Mouse (Mus musculus): ENCODE measurements around the gene Tgm2. TPM values are rescaled to one million over a fixed set of nuclear protein-coding genes. Genes with fewer than 3 reads are reported as not detected.

The Tgm2 gene
- 18.8 and 19.9 TPM in 2 replicates for polyA plus RNA-seq (2014; fragmentation: Nextera tagmentation; extraction: Ambion mirVana)

DNA sequence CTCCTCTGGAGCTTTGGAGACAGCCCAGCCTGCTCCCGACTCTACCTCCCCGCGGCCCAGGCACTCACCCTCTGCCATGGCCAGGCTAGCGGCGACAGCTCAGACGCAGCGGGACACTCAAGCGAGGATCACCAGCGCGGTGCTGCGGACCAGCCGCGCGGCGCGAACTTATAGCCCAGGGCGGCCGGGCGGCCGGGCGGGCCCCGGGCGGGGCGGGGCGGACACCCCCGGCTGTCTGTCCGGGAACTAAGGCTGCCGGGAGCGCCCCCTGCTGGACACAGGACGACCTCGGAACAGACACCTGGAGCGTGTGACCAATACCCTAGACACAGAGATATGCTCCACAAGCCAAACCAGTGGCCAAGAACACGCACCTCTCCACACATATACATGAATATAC, at the start of gene Tgm2:
Gene Tgm2, minus strand, starts transcription at position 214 of the 400 bp plus-strand sequence.
- H3K9ac ChIP-seq (ENCODE audit: low read depth, low read length) = peak within 1 kb of the TSS; percentile 69
- peaks cover 8% of the 10 kb centered on the region; the same call in 1 of the 2 replicates for H3K4me1 ChIP-seq (ENCODE audit: control insufficient read depth, insufficient read depth, low read length)
- H3K36me3 ChIP-seq (ENCODE audit: control insufficient read depth, insufficient read depth, low read length) = no peaks in the 10 kb centered on the region
- peak within 1 kb of the TSS; percentile 73 for H3K4me2 ChIP-seq (ENCODE audit: low read depth, low read length)
- WGBS = 2% methylated on average over 32 of the region's 33 CpGs
- H3K9me3 ChIP-seq (ENCODE audit: control insufficient read depth, low read length) = no peaks in the 10 kb centered on the region
- DNase-seq (ENCODE audit: low spot score) (peak; percentile 78), ATAC-seq (ENCODE audit: low read depth) (peak; percentile 87)
- H3K27ac ChIP-seq (replicated peaks; ENCODE audit: low read depth, low read length) = no peak within 1 kb of the TSS
- peaks cover 11% of the 10 kb centered on the region for H3K27me3 ChIP-seq (replicated peaks; ENCODE audit: control insufficient read depth, insufficient read depth, low read length)
- peak within 1 kb of the TSS; percentile 43 for H3K4me3 ChIP-seq (ENCODE audit: low read depth, low read length)

- H3K36me3 ChIP-seq (ENCODE audit: control insufficient read depth, insufficient read depth, low read length) = peaks cover 3% of the 10 kb centered on the region; the same call in 1 of the 2 replicates
- peak; percentile 35 for ATAC-seq (ENCODE audit: low read depth)
- DNase-seq (ENCODE audit: low spot score) = peak; percentile 67
- H3K9me3 ChIP-seq (ENCODE audit: control insufficient read depth, low read length) = no peaks in the 10 kb centered on the region
- no peak overlapping the region for H3K4me2 ChIP-seq (ENCODE audit: low read depth, low read length)
- H3K4me3 ChIP-seq (ENCODE audit: low read depth, low read length) = no peak overlapping the region
- no peak overlapping the region for H3K27ac ChIP-seq (replicated peaks; ENCODE audit: low read depth, low read length)
- H3K4me1 ChIP-seq (ENCODE audit: control insufficient read depth, insufficient read depth, low read length) = 0 out of 2 replicates have a peak, but pooled peaks cover 4% of the 10 kb centered on the region
- H3K9ac ChIP-seq (ENCODE audit: low read depth, low read length) = no peak overlapping the region
- WGBS = 23% methylated on average over 10 of the region's 10 CpGs
- H3K27me3 ChIP-seq (replicated peaks; ENCODE audit: control insufficient read depth, insufficient read depth, low read length) = no peaks in the 10 kb centered on the region
These were observed 48.9 kb upstream of the Tgm2 start for GRCm38 (mm10) chr2:158194945-158195640.

- H3K9ac ChIP-seq (ENCODE audit: low read depth, low read length) = no peak overlapping the region
- H3K4me2 ChIP-seq (ENCODE audit: low read depth, low read length) = no peak overlapping the region
- H3K4me1 ChIP-seq (ENCODE audit: control insufficient read depth, insufficient read depth, low read length) = 0 out of 2 replicates have a peak, but pooled peaks cover 4% of the 10 kb centered on the region
- H3K27ac ChIP-seq (replicated peaks; ENCODE audit: low read depth, low read length) = no peak overlapping the region
- H3K4me3 ChIP-seq (ENCODE audit: low read depth, low read length) = no peak overlapping the region
- WGBS = 30% methylated on average over 10 of the region's 10 CpGs
- H3K9me3 ChIP-seq (ENCODE audit: control insufficient read depth, low read length) = no peaks in the 10 kb centered on the region
- H3K27me3 ChIP-seq (replicated peaks; ENCODE audit: control insufficient read depth, insufficient read depth, low read length) = no peaks in the 10 kb centered on the region
- ATAC-seq (ENCODE audit: low read depth) (no peak), DNase-seq (ENCODE audit: low spot score) (no peak)
- H3K36me3 ChIP-seq (ENCODE audit: control insufficient read depth, insufficient read depth, low read length) = no peaks in the 10 kb centered on the region
These were observed 47.5 kb upstream of the Tgm2 start for GRCm38 (mm10) chr2:158193611-158194336.

DNA sequence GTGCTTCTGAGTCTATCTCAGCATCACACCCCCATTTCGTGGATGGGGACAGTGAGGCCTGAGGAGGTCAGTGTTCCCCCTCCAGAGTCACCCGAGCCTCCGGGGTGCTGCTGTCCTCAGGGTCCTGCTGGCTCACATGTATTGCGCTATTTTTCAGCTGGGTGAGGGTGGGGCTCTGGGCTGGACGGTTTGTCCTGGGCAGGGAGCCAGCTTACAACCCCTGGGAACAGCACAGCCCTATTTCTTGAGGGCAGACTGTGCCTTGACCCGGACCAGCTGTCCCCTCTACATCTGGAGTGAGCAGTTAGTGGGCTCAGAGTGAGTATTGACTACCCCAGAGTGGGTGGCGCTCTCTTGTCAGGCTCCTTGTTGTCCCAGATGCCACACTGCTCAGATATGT, 44.9 kb upstream of the Tgm2 start:
- Histone ChIP-seq H3K27ac (replicated peaks; ENCODE audit: low read depth, low read length) (no peak overlapping the region), H3K9ac (ENCODE audit: low read depth, low read length) (no peak overlapping the region), H3K4me2 (ENCODE audit: low read depth, low read length) (no peak overlapping the region), H3K4me1 (ENCODE audit: control insufficient read depth, insufficient read depth, low read length) (0 out of 2 replicates have a peak, but pooled peaks cover 4% of the 10 kb centered on the region), H3K9me3 (ENCODE audit: control insufficient read depth, low read length) (no peaks in the 10 kb centered on the region), H3K36me3 (ENCODE audit: control insufficient read depth, insufficient read depth, low read length) (no peaks in the 10 kb centered on the region), H3K4me3 (ENCODE audit: low read depth, low read length) (no peak overlapping the region), H3K27me3 (replicated peaks; ENCODE audit: control insufficient read depth, insufficient read depth, low read length) (no peaks in the 10 kb centered on the region)
- ATAC-seq (ENCODE audit: low read depth) (no peak), DNase-seq (ENCODE audit: low spot score) (no peak)
- 52% methylated on average over 7 of the region's 7 CpGs for WGBS

GRCm38 (mm10) chr2:158189451-158189850, 43.2 kb upstream of the Tgm2 start:
- H3K27ac ChIP-seq (replicated peaks; ENCODE audit: low read depth, low read length) = no peak overlapping the region
- 78% methylated on average over 11 of the region's 11 CpGs for WGBS
- H3K4me1 ChIP-seq (ENCODE audit: control insufficient read depth, insufficient read depth, low read length) = 0 out of 2 replicates have a peak, but pooled peaks cover 4% of the 10 kb centered on the region
- no peaks in the 10 kb centered on the region for H3K36me3 ChIP-seq (ENCODE audit: control insufficient read depth, insufficient read depth, low read length)
- no peak overlapping the region for H3K4me2 ChIP-seq (ENCODE audit: low read depth, low read length)
- H3K9me3 ChIP-seq (ENCODE audit: control insufficient read depth, low read length) = no peaks in the 10 kb centered on the region
- H3K9ac ChIP-seq (ENCODE audit: low read depth, low read length) = no peak overlapping the region
- H3K27me3 ChIP-seq (replicated peaks; ENCODE audit: control insufficient read depth, insufficient read depth, low read length) = no peaks in the 10 kb centered on the region
- no peak for ATAC-seq (ENCODE audit: low read depth)
- no peak overlapping the region for H3K4me3 ChIP-seq (ENCODE audit: low read depth, low read length)
- DNase-seq (ENCODE audit: low spot score) = no peak

- WGBS = 63% methylated on average over 11 of the region's 11 CpGs
- DNase-seq (ENCODE audit: low spot score) = no peak
- Histone ChIP-seq H3K9me3 (ENCODE audit: control insufficient read depth, low read length) (no peaks in the 10 kb centered on the region), H3K36me3 (ENCODE audit: control insufficient read depth, insufficient read depth, low read length) (no peaks in the 10 kb centered on the region), H3K27me3 (replicated peaks; ENCODE audit: control insufficient read depth, insufficient read depth, low read length) (no peaks in the 10 kb centered on the region), H3K27ac (replicated peaks; ENCODE audit: low read depth, low read length) (no peak overlapping the region), H3K4me3 (ENCODE audit: low read depth, low read length) (no peak overlapping the region), H3K9ac (ENCODE audit: low read depth, low read length) (no peak overlapping the region), H3K4me2 (ENCODE audit: low read depth, low read length) (no peak overlapping the region), H3K4me1 (ENCODE audit: control insufficient read depth, insufficient read depth, low read length) (no peaks in the 10 kb centered on the region)
- no peak for ATAC-seq (ENCODE audit: low read depth)
These were observed 40.1 kb upstream of the Tgm2 start for GRCm38 (mm10) chr2:158186206-158186871.

DNA sequence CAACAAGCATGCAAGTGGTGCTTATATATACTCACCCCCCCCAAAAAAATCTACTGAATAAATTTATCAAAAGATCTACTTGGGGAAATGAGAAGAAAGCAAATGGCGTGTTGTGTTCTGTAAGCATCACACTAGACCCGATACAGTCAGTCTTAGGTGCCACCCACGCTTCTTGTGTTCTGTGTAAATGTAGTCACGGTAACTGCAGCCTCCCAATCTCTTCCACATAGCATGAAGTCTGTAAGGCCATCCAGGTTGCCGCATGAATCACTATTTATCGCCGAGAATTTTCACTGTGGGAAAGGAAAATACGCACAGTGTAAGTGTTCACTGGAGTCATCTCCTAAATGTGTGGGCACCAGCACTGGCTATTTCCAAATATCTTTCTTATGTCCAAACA, 37.0 kb upstream of the Tgm2 start:
- no peak overlapping the region for H3K4me3 ChIP-seq (ENCODE audit: low read depth, low read length)
- no peak overlapping the region for H3K27ac ChIP-seq (replicated peaks; ENCODE audit: low read depth, low read length)
- no peaks in the 10 kb centered on the region for H3K36me3 ChIP-seq (ENCODE audit: control insufficient read depth, insufficient read depth, low read length)
- no peaks in the 10 kb centered on the region for H3K9me3 ChIP-seq (ENCODE audit: control insufficient read depth, low read length)
- WGBS = 90% methylated on average over 8 of the region's 8 CpGs
- DNase-seq (ENCODE audit: low spot score) (no peak), ATAC-seq (ENCODE audit: low read depth) (no peak)
- no peak overlapping the region for H3K9ac ChIP-seq (ENCODE audit: low read depth, low read length)
- H3K27me3 ChIP-seq (replicated peaks; ENCODE audit: control insufficient read depth, insufficient read depth, low read length) = no peaks in the 10 kb centered on the region
- H3K4me1 ChIP-seq (ENCODE audit: control insufficient read depth, insufficient read depth, low read length) = peaks cover 7% of the 10 kb centered on the region; the same call in 1 of the 2 replicates
- H3K4me2 ChIP-seq (ENCODE audit: low read depth, low read length) = no peak overlapping the region

DNA sequence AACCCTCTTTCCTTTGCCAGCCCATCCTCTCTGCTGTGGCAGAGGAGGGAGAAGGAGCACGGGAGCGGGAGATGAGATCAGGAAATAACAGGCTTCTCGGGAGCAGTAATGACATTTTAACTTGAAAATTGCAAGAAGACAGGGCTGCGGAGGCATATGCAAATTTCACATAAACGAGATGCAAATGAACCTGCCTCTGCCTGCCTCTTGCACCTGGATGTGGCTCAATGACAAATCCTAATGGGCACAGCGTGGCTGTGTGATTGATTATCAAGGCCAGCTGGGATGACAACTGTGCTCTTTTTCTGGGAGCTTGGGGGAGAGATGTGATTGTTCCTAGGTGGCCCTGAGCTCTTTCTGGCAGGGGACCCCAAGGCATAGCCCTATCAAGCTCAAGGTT, 35.7 kb upstream of the Tgm2 start:
- H3K9ac ChIP-seq (ENCODE audit: low read depth, low read length) = no peak overlapping the region
- no peaks in the 10 kb centered on the region for H3K27me3 ChIP-seq (replicated peaks; ENCODE audit: control insufficient read depth, insufficient read depth, low read length)
- H3K4me2 ChIP-seq (ENCODE audit: low read depth, low read length) = no peak overlapping the region
- ATAC-seq (ENCODE audit: low read depth) = no peak
- H3K4me1 ChIP-seq (ENCODE audit: control insufficient read depth, insufficient read depth, low read length) = peaks cover 7% of the 10 kb centered on the region; the same call in 1 of the 2 replicates
- H3K4me3 ChIP-seq (ENCODE audit: low read depth, low read length) = no peak overlapping the region
- WGBS = 58% methylated on average over 6 of the region's 6 CpGs
- no peak for DNase-seq (ENCODE audit: low spot score)
- no peaks in the 10 kb centered on the region for H3K9me3 ChIP-seq (ENCODE audit: control insufficient read depth, low read length)
- no peaks in the 10 kb centered on the region for H3K36me3 ChIP-seq (ENCODE audit: control insufficient read depth, insufficient read depth, low read length)
- H3K27ac ChIP-seq (replicated peaks; ENCODE audit: low read depth, low read length) = no peak overlapping the region

Measured in embryonic facial prominence, embryonic 14.5 days (tissue).